Mouse (Mus musculus) megakaryocyte, embryonic 14.5 days (primary cell): Measurements from ENCODE around the gene Lgr6.

ENCODE experiments used
- FLI1 ChIP-seq: IDR thresholded peaks from 2 replicates; pipeline ENCODE4 v1.6.1; 2012; ENCODE audit warnings: low read length, inconsistent platforms, mixed read lengths
- GATA1 ChIP-seq: IDR thresholded peaks from 3 replicates; pipeline ENCODE4 v1.6.1; 2012; ENCODE audit warnings: mixed read lengths, low read length, inconsistent platforms, borderline replicate concordance

DNA sequence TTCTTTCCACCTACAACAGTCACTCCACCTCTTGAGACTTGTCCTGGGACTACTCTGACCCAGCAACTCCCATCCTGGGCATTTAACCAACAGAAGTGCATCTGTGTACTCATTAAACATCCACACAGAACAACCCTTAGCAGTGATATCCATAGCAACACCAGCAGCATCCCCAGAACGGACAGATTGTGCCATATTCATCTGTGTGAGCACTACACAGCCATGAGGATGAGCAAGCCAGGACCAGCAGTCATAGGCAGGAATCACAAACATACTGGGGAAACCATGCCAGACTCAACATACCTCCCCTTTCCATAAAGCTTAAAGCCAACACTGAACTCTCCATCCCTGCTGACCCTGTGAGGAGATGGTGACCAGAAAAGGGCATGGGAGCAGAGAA lies 17.7 kb downstream of the Lgr6 start:
- TF ChIP-seq GATA1, result no peak
- TF ChIP-seq FLI1, result no peak
